Mouse (Mus musculus): ENCODE data around the gene 1700001K19Rik.
"Not testable (repeated sequence)": the region's sequence is repeated elsewhere in the genome, so short reads cannot be mapped to it uniquely, and the experiment has no call there.

The 1700001K19Rik gene

DNA sequence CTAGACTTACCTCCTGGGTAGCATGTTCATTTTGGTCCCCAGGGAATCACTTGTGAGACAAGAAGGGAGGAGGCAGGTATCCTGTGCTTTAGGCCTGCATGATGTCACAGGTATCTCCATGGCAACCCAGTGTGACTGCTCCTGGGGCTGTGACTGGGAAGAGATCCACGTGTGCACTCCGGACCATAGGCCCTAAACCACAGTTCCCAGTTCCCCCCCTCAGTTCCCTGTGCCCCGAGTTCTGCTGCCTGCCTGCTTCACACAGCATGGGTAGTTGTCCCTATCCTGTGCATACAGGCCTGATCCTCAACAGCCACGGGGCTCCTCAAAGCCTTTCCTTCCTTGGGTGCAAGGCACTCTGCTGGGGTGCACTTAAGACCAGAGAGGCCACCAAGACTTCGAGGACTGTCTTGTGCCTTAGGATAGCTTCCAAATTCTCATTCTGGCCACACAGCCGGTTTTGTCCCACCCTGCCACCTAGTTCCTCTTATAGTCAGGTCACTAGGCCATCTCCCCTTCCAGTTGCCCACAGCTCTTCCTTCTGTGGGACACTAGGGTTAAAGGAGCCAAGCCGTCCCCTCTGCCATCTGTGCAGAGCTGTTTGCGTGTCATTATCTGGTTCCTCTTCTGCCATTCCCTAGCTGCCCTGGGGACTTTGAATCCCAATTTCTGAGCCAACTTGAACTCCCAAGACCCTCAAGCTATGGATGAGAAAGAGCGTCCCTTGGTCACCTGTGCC is at the start of gene 1700001K19Rik:
Gene 1700001K19Rik (minus strand): TSS at position 59 of the 739 bp plus-strand sequence.
- in situ Hi-C loops (cut with MseI, MboI) = no loop called here

DNA sequence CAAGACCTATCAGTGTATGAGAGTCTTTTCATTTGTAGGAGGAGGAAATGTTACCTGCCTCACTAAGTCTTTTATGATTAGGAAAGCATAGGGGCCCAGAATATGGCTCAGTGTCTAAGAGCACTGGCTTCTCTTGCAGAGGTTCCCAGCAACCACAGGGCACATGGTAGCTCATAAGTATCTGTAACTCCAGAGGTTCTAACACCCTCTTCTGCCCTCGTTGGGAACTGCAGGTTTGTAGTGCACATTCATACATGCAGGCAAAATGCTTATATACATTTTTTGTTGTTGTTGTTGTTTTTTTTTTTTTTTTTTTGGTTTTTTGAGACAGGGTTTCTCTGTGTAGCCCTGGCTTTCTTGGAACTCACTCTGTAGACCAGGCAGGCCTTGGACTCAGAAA is 44.0 kb upstream of the 1700001K19Rik start:
- in situ Hi-C loops (cut with MseI, MboI) = no loop called here

DNA sequence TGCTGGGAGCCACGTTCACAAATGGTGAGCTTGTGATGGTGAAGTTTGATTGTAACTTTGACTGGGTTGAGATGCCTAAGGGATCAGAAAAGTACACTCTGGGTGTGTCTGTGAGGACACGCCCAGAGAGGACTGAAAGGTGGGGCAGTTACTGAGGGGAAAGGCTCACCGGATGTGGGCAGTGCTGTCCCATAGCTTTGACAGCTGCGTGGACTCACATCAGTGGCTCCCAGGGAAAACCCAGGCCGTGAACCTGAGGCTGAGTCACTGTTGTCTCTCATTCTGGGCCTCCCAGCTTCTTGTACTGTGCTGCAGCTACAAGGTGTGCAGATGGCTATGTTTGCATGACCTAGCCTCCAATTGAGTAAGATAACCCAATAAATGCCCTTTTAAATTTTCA is 43.1 kb upstream of the 1700001K19Rik start:
- in situ Hi-C loops (cut with MseI, MboI) = no loop called here

DNA sequence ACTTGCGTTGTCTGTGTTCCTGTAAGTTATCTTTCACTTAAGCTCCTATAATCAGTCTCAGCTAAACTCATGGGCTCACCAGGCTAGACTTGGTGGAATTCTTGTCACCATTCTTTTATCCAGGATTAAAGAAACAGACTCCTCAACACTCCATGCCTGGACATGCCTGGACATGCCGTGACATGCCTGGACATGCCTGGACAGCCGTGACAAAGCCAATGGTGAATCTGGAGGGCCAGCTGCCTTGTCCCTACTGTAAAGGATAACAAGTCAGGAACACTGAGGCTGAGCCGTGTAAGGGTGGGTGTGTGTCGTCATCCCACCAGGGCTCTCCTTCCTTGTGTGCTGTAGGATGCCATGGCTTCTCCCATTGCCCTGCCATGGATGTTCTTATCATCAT is 42.6 kb upstream of the 1700001K19Rik start:
- in situ Hi-C loops (cut with MseI, MboI) = no loop called here

DNA sequence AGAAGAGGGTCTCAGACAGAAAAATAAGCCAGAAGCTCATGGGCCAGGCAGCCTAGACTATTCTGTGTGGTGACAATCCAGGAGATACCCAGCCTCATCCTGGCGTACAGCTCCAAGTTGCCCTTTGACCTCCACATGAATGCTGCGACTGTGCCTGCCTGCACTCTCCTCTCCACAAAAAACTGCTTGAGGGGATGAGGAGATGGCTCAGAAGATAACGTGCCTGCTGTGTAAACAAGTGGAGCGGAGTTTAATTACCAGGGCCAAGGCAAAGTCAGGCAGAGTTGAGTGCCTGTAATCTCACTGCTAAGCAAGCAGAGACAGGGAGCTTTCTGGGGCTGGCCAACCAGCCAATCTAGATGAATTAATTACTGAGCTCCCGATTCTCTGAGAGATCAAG is 33.6 kb upstream of the 1700001K19Rik start:
- in situ Hi-C loops (cut with MseI, MboI) = no loop called here

DNA sequence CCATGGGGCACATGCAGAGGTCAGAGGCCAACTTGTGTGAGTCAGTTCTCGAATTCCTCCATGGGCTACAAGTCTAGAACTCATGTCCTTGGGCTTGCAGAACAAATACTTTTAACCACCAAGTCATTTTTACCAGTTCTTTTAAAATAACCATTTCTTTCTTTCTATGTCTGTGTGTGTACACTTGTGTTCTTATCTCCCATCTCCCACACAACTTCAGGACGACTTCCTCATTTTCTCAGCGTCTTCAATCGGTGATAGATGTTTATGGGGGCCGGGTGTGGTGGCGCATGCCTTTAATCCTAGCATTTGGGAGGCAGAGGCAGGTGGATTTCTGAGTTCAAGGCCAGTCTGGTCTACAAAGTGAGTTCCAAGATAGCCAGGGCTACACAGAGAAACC is 31.8 kb upstream of the 1700001K19Rik start:
- in situ Hi-C loops (cut with MseI, MboI) = no loop called here

DNA sequence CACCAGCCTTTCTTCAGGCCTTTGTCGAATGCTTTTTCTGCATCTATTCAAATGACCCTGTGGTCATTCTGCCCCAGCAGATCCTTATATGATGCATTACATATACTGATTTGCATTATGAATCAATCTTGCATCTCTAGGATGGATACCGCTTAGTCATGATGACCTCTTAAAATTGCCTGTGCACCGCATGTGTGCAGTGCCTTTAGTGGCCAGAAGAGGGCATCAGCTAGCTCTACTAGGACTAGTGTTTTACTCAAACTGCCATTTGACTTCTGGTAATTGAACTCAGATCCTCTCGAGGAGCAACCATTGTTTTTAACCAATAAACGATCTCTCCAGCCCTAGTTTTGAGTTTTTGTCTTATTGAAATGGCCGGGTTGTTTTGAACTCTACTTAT is 31.4 kb upstream of the 1700001K19Rik start:
- in situ Hi-C loops (cut with MseI, MboI) = no loop called here

DNA sequence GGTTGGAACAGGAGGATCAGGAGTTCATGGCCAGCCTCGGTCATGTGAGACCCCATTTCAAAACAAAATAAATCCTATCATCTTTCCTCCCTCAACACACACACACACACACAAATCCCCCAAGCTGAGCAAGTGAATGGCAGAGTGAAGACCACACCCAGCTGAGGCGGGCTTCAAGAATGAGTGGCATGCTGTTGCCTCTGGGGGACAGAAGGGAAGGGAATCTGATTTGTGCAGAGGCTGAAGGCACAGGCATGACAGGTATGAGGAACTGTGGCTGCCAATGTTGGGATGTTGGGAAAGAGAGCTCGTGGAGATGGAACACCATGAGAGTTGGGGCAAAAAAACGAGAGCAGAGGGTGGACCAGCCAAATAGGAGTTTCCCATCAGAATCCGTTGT is 28.9 kb upstream of the 1700001K19Rik start:
- in situ Hi-C loops (cut with MseI, MboI) = no loop called here

DNA sequence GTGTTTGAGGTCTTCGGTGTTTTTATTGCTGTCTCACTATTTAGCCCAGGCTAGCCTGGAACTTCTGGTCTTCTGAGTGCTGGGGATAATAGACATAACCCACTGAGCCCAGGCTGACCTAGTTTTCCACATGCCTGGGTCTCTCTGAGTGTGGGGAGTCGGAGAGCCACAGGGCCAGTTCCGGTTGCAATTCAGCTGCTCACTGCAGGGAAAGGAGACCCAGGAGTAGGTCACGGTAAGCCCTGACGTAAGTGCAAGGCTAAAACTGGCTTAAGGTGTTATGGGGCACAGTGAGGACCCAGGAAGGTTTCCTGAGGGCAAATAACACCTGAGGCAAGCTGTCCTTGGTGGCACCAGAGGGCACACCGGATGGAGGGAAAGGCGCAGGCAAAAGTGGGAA is 25.0 kb upstream of the 1700001K19Rik start:
- in situ Hi-C loops (cut with MseI, MboI) = no loop called here

DNA sequence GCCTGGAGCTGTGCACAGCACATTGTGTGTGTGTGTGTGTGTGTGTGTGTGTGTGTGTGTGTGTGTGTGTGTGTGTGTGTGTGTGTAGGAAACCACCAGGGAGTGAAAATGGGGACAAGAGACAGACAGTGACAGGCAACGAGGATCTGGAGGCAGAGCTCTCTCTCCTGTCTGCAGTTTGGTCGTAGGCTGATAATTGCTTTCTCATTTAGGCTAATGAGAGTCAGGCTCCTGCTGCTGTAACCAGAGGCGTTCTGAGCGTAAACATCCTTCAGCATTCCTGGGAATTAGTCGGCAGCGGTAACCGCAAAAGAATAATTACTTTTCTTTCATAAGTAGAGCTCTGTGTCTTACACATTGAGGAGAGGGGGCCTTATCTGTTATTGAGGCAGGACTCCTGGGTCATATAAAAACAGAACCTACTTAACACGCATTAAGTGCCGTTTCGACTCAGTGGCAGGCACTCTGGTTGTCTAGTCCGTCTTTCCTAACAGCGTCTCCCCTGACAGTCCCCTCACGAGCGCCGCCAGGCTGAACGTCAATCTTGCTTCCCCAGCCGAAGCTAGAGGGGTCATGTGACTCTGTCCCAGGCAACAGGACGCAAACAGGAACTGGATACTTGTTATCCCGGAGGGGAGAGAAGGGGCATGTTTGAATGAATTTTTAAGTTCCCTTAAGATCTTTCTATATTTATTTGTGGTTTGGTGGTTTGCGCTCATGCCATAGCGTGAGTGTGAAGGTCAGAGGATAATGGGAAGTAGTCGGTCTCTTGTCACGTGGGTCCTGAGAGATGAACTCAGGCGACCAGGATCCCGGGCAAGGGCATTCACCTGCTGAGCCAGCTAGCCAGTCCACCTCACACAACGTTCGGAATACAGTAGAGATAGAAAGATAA is 24.2 kb upstream of the 1700001K19Rik start:
- in situ Hi-C loops (cut with MseI, MboI) = no loop called here

DNA sequence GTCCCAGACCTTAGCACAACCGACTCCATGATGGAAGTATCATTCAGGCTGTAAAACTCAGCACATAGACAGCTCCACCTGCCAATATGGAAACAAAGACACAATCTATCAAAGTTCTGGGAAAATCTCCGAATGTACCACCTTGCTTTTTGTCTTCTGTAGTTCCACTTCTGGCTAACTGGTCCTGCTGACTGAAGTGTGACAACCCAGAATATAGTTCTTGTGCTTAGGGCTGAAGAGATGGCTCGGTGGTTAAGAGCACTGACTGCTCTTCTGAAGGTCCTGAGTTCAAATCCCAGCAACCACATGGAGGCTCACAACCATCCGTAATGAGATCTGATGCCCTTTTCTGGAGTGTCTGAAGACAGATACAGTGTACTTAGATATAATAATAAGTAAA is 23.0 kb upstream of the 1700001K19Rik start:
- in situ Hi-C loops (cut with MseI, MboI) = not testable (repeated sequence)

DNA sequence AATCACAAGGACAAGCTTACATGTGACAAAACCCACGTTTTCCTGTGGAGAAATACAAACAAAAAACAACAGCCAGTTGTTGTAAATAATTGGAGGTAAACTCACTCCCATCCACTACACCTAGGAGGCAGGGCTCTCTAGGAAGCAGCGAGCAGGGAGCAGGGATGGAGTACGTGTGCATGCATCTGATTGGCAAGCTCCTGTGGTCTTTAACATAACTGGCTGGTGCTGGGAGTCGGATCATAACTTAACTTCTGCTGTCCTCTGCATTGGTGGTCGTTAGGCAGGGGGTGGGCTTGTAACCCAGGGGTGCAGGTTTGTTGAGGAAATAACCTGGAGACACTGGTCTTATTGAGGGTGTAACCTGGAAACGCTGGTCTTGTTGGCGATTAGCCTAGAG is 21.3 kb upstream of the 1700001K19Rik start:
- in situ Hi-C loops (cut with MseI, MboI) = no loop called here

DNA sequence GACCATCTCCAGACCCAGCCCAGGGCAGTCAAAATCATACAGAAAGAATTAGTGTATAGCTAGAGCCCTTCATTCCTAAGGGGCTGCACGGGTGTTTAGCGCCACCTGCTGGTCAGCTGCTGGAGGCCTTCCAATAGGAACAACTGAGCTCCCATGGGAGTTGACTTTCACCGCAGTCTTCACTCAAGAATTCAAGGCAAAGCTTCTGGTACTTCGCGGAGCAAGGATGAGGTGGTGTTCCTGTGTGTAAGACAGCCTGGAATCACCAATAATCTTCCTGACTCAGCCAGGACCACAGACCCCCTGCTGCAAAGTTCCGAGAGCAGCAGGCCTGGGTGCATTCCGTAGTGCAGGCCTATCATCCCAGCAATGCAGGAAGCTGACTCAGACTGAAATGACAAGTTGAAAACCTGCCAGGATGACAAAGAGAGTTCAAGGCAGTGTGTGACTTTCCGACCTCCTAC is 20.6 kb upstream of the 1700001K19Rik start:
- in situ Hi-C loops (cut with MseI, MboI) = no loop called here

DNA sequence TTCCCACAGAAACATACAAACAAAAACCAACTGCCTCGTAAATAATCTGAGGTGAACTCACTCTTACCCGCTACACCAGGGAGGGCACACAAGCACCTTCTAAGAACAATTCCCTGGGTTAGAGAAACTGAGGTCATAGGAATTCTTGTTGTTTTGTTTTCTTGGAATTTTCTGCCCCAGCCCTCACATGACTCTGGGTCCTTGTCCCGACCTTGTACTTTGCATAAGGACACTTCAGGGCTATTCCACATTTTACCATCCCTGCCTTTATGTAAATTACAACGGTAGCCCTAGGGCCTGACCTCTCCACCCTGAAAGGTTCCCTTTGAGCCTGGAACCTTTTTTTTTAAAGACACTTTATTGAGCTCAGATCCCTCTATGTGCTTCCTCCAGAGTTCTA is 20.1 kb upstream of the 1700001K19Rik start, which contains the start of gene Hsp90aa1:
Gene Hsp90aa1 (minus strand): TSS at position 173 of the 400 bp plus-strand sequence.
- in situ Hi-C loops (cut with MseI, MboI) = no loop called here

DNA sequence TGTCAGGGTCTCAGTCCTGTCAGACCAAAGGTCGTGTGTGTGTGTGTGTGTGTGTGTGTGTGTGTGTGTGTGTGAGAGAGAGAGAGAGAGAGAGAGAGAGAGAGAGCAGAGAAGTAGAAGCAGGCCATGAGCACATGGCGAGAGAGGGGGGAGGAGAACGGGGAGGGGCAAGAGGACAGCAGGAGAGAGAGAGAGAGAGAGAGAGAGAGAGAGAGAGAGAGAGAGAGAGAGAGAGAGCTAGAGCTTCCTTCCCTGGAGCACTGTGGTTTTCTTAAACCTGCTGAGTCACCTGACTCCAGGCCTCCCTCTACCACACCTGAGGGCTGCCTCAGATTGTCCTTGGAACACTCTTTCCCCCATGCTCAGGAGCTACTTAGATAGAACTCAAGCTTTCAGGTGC is 18.9 kb upstream of the 1700001K19Rik start:
- in situ Hi-C loops (cut with MseI, MboI) = not testable (repeated sequence)

DNA sequence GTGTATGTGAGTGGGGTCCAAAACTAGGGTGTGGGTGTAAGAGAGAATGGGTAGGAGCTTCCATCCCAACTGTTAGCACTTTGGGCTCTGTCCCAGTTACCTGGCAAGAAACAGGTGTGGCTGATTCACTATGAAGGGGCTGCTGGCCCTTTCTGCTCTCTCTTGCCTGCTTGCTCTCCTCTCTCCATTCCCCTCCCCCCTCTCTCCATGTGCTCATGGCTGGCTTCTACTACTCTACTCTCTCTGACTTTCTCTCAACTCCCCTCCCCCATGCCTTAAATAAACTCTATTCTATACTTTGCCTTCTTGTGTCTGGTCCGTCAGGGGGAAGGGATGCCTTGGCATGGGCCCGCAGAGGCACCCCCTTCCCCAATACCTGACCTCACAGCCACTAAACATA is 18.3 kb upstream of the 1700001K19Rik start:
- in situ Hi-C loops (cut with MseI, MboI) = no loop called here

DNA sequence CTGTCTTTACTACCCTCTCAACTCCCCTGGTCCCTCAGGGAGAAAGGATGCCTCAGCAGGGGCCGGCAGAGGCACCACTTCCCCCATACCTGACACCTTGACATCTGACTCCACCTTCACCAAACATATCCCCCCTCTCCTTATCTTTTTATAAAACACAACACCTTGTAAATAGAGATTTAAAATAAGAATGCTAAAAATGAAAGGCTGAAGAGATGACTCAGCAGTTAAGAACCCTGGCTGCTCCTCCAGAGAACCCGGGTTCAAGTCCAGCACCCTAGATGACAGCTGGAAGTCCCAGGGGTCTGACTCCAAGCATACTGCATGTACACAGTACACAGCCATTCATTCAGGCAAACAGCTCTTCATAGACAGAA is 16.7 kb upstream of the 1700001K19Rik start:
- in situ Hi-C loops (cut with MseI, MboI) = no loop called here

DNA sequence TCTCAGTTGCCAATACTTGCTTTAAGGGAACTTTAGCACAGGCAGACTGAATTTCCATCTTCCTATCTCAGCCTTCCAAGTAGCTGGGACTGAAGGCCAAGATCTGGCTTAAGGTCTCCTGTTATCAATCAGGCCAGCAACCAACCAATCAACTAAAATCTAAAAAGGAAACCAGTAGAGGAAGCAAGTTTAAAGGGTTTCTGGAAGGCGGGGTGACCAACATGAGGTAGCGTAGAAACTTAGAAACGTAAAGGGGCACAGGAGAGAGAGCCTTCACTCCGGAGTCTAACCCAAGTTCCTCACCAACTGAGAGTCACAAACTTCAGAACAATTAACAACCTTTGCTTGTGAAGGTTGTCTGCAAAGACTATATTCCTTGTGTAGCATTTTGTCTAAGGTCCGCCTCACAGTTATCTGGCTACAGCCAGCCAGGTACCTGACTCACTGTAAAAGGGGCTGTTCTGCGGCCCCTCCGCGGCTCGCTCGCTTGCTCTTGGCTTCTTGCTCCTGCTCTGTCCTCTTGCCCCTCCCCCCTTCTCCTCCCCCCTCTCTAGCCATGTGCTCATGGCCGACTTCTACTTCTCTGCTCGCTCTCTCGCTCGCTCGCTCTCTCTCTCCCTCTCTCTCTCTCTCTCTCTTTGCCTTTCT is 16.2 kb upstream of the 1700001K19Rik start:
- in situ Hi-C loops (cut with MseI, MboI) = no loop called here

DNA sequence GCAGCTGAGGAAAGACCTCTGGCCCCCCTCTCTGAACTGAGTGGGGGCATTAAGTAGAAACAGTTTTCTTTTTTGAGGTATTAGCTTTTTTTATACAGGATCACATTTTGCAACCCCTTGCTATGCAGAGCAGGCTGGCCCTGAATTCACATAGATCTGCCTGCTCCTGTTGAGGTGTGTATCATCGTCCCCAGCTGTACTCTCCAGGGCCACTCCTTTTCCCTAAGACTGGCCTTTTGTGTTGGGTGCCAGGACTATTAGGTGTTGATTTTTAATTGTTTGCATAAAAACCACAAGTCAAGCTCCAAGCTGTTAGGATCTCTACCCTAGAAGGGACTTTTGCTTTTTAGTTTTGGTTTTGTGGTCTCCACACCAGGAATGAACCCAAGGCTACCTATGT is 15.7 kb upstream of the 1700001K19Rik start:
- in situ Hi-C loops (cut with MseI, MboI) = no loop called here

DNA sequence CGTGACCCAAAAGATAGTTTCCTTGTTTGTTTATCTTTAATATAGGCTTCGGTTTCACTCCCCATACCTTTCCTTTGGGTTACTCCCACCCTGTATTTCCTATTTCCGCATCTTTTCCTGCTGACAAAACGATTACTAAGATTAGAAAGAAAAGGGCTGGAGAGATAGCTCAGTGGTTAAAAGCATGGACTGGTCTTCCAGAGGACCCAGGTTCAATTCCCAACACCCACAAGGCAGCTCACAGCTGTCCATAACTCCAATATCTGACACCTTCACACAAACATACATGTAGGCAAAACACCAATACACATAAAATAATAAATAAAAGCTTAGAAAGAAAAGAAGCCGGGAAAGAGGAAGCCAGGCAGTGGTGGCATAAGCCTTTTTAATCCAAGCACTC is 15.0 kb upstream of the 1700001K19Rik start:
- in situ Hi-C loops (cut with MseI, MboI) = no loop called here

DNA sequence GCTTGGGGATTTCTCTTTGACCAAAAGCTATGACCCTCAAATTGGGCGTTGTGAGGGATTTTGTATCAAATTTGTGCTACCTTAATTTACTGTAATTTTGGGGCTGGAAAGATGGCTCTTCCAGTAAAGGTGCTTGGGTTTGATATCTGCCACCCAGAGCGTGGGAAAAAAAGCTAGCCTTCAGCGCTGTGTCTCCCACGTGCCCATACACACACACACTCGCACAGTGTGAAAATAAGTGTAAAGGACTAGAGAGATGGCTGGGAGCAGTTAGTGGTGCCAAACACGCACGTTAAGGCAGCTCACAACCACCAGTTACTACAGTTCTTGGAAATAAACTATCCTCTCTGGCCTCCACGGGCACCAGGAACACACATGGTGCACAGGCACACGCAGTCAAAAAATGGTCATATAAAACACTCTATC is 14.6 kb upstream of the 1700001K19Rik start:
- in situ Hi-C loops (cut with MseI, MboI) = no loop called here

All from mouse trophoblast stem cell (cell line).